8 mouse cellular contexts compared by ENCODE assay signal in genomic region chr11:116078221-116078620, GRCm38 (mm10). TPM values are rescaled to one million over a fixed set of nuclear protein-coding genes. Genes with fewer than 3 reads are reported as not detected.
DNase-seq lines count a peak whose midpoint lies in the region; ATAC-seq and TF ChIP-seq lines count a peak whose summit lies in the region.

No protein-coding gene starts in this region.

- ATAC-seq in hindbrain, embryonic 11.5 days (ENCODE audit: low FRiP score) = no peak
- ATAC-seq in liver, embryonic 13.5 days (ENCODE audit: low read depth) = peak; percentile 6
- peak; percentile 51 for ATAC-seq in monocyte, adult 5-6 weeks (replicated peaks; ENCODE audit: insufficient number of reproducible peaks, low FRiP score, low TSS enrichment, poor library complexity, severe bottlenecking)

- no peaks in the 10 kb centered on the region for H3K36me3 ChIP-seq in testis, adult 2 months (ENCODE audit: control insufficient read depth, insufficient read depth, low read length)
- peaks cover 46% of the 10 kb centered on the region for H3K36me3 ChIP-seq in embryonic facial prominence, embryonic 10.5 days (replicated peaks)
- 0 out of 2 replicates have a peak, but pooled peaks cover 8% of the 10 kb centered on the region for H3K36me3 ChIP-seq in hindbrain, embryonic 11.5 days (ENCODE audit: control insufficient read depth, insufficient read depth, low read length)
- H3K36me3 ChIP-seq in liver, embryonic 13.5 days = peaks cover 64% of the 10 kb centered on the region

- H3K27ac ChIP-seq in testis, adult 2 months (ENCODE audit: control insufficient read depth, insufficient read depth, low read depth, low read length) = 0 out of 2 replicates have a peak overlapping the region, but pooled peaks have one; percentile 27
- peak overlapping the region; percentile 76 for H3K27ac ChIP-seq in embryonic facial prominence, embryonic 10.5 days (replicated peaks)
- H3K27ac ChIP-seq in hindbrain, embryonic 11.5 days (ENCODE audit: low read depth, low read length) = peak overlapping the region; percentile 30; the same call in 1 of the 2 replicates
- H3K27ac ChIP-seq in liver, embryonic 13.5 days = peak overlapping the region; percentile 99

- no peak for TF ChIP-seq CTCF in testis, adult 2 months (IDR thresholded peaks at IDR 0.05; ENCODE audit: control insufficient read depth, insufficient read depth, insufficient replicate concordance, low read depth, low read length)

- no peaks in the 10 kb centered on the region for H3K9me3 ChIP-seq in embryonic facial prominence, embryonic 10.5 days
- no peaks in the 10 kb centered on the region for H3K9me3 ChIP-seq in hindbrain, embryonic 11.5 days (ENCODE audit: control insufficient read depth, low read length)
- H3K9me3 ChIP-seq in liver, embryonic 13.5 days (replicated peaks) = no peaks in the 10 kb centered on the region

- TF ChIP-seq POLR2A in testis, adult 2 months (IDR thresholded peaks at IDR 0.05; ENCODE audit: control insufficient read depth, low read depth, low read length) = no peak

- peak overlapping the region; percentile 51 for H3K4me2 ChIP-seq in hindbrain, embryonic 11.5 days (replicated peaks; ENCODE audit: low read depth, low read length)
- H3K4me2 ChIP-seq in liver, embryonic 13.5 days = peak overlapping the region; percentile 99

- peak overlapping the region; percentile 57 for H3K9ac ChIP-seq in hindbrain, embryonic 11.5 days (ENCODE audit: low read depth, low read length)
- peak overlapping the region; percentile 96 for H3K9ac ChIP-seq in liver, embryonic 13.5 days

- peaks cover 10% of the 10 kb centered on the region for H3K4me1 ChIP-seq in testis, adult 2 months (ENCODE audit: control insufficient read depth, insufficient read depth, low read length)
- H3K4me1 ChIP-seq in embryonic facial prominence, embryonic 10.5 days = peaks cover 68% of the 10 kb centered on the region
- peaks cover 12% of the 10 kb centered on the region for H3K4me1 ChIP-seq in hindbrain, embryonic 11.5 days (replicated peaks; ENCODE audit: control insufficient read depth, insufficient read depth, low read length)
- peaks cover 90% of the 10 kb centered on the region for H3K4me1 ChIP-seq in liver, embryonic 13.5 days (replicated peaks)

- H3K27me3 ChIP-seq in testis, adult 2 months (ENCODE audit: control insufficient read depth, insufficient read depth, low read length) = no peaks in the 10 kb centered on the region
- H3K27me3 ChIP-seq in embryonic facial prominence, embryonic 10.5 days (replicated peaks; ENCODE audit: low read depth, poor library complexity, severe bottlenecking) = no peaks in the 10 kb centered on the region
- no peaks in the 10 kb centered on the region for H3K27me3 ChIP-seq in hindbrain, embryonic 11.5 days (ENCODE audit: control insufficient read depth, insufficient read depth, low read length)
- H3K27me3 ChIP-seq in liver, embryonic 13.5 days = no peaks in the 10 kb centered on the region

- no peak for DNase-seq in testis, postnatal 14 days (ENCODE audit: low spot score)
- peak; percentile 70 for DNase-seq in embryonic facial prominence, embryonic 10.5 days (ENCODE audit: low spot score)
- DNase-seq in hindbrain, embryonic 11.5 days (ENCODE audit: low spot score) = peak; percentile 61
- DNase-seq in liver, embryonic 13.5 days = peak; percentile 63
- peak; percentile 91 for DNase-seq in thymus, postnatal 0 days (ENCODE audit: low spot score)
- no peak for DNase-seq in left cerebral cortex, postnatal 14 days (ENCODE audit: low spot score in 2 of 2)

- WGBS in embryonic facial prominence, embryonic 10.5 days = 8% methylated on average over 16 of the region's 16 CpGs
- WGBS in hindbrain, embryonic 11.5 days = 10% methylated on average over 16 of the region's 16 CpGs
- WGBS in liver, embryonic 13.5 days (ENCODE audit: insufficient replicate concordance) = 6% methylated on average over 16 of the region's 16 CpGs

- peak overlapping the region; percentile 28 for H3K4me3 ChIP-seq in testis, adult 2 months (ENCODE audit: control insufficient read depth, low read depth, low read length)
- H3K4me3 ChIP-seq in embryonic facial prominence, embryonic 10.5 days = peak overlapping the region; percentile 53
- peak overlapping the region; percentile 30 for H3K4me3 ChIP-seq in hindbrain, embryonic 11.5 days (ENCODE audit: low read depth, low read length)
- peak overlapping the region; percentile 75 for H3K4me3 ChIP-seq in liver, embryonic 13.5 days (replicated peaks)

- intact Hi-C loops in left cerebral cortex, postnatal 14 days (cut with DNase I) = no loop called here

RNA-seq across cellular contexts. Expression of gene Unc13d, which starts 0.5 kb away (rescaled TPM):
- 3.4 and 3.8 TPM in 2 replicates for polyA plus RNA-seq in testis, adult 2 months (2012; rRNA removed)
- 2.9 TPM in 2 replicates for polyA plus RNA-seq in embryonic facial prominence, embryonic 10.5 days (2016; fragmentation: Nextera tagmentation; extraction: Ambion mirVana)
- polyA plus RNA-seq in hindbrain, embryonic 11.5 days (2014; fragmentation: Nextera tagmentation; extraction: Ambion mirVana) = 1.1 and 1.3 TPM in 2 replicates
- 31.6 and 32.7 TPM in 2 replicates for polyA plus RNA-seq in liver, embryonic 13.5 days (2015; fragmentation: Nextera tagmentation; extraction: Ambion mirVana)
- total RNA-seq in monocyte, adult 5-6 weeks (2017) = 27.7 to 53.1 TPM (median 29.1 TPM) in 3 replicates
- polyA plus RNA-seq in thymus, postnatal 0 days (2015; fragmentation: Nextera tagmentation; extraction: Ambion mirVana) = 32.4 and 34.7 TPM in 2 replicates
- total RNA-seq in left cerebral cortex, postnatal 14 days (2021) = under 1 TPM; 0.46 to 0.55 TPM

RNA-seq across cellular contexts. Expression of gene Wbp2, which starts 8.6 kb away (rescaled TPM):
- 253 and 269 TPM in 2 replicates for polyA plus RNA-seq in testis, adult 2 months (2012; rRNA removed)
- 74.2 and 76.8 TPM in 2 replicates for polyA plus RNA-seq in embryonic facial prominence, embryonic 10.5 days (2016; fragmentation: Nextera tagmentation; extraction: Ambion mirVana)
- polyA plus RNA-seq in hindbrain, embryonic 11.5 days (2014; fragmentation: Nextera tagmentation; extraction: Ambion mirVana) = 85.4 and 88.6 TPM in 2 replicates
- polyA plus RNA-seq in liver, embryonic 13.5 days (2015; fragmentation: Nextera tagmentation; extraction: Ambion mirVana) = 58.9 and 81.2 TPM in 2 replicates
- total RNA-seq in monocyte, adult 5-6 weeks (2017) = 59.0 to 73.8 TPM (median 62.7 TPM) in 3 replicates
- 75.1 and 97.4 TPM in 2 replicates for polyA plus RNA-seq in thymus, postnatal 0 days (2015; fragmentation: Nextera tagmentation; extraction: Ambion mirVana)
- total RNA-seq in left cerebral cortex, postnatal 14 days (2021) = 100 to 1,000 TPM; 278 to 292 TPM

RNA-seq across cellular contexts. Expression of gene Unk, which starts 48.1 kb away (rescaled TPM):
- 21.3 and 21.5 TPM in 2 replicates for polyA plus RNA-seq in testis, adult 2 months (2012; rRNA removed)
- 49.4 and 50.9 TPM in 2 replicates for polyA plus RNA-seq in embryonic facial prominence, embryonic 10.5 days (2016; fragmentation: Nextera tagmentation; extraction: Ambion mirVana)
- polyA plus RNA-seq in hindbrain, embryonic 11.5 days (2014; fragmentation: Nextera tagmentation; extraction: Ambion mirVana) = 25.8 and 26.9 TPM in 2 replicates
- polyA plus RNA-seq in liver, embryonic 13.5 days (2015; fragmentation: Nextera tagmentation; extraction: Ambion mirVana) = 9.8 and 10.7 TPM in 2 replicates
- total RNA-seq in monocyte, adult 5-6 weeks (2017) = 8.3 to 18.3 TPM (median 11.6 TPM) in 3 replicates
- polyA plus RNA-seq in thymus, postnatal 0 days (2015; fragmentation: Nextera tagmentation; extraction: Ambion mirVana) = 20.5 and 22.9 TPM in 2 replicates
- 10 to 100 TPM; 23.8 to 25.5 TPM for total RNA-seq in left cerebral cortex, postnatal 14 days (2021)

RNA-seq across cellular contexts. Expression of gene Trim47, which starts 48.8 kb away (rescaled TPM):
- 6.6 and 8.3 TPM in 2 replicates for polyA plus RNA-seq in testis, adult 2 months (2012; rRNA removed)
- 4.5 and 4.7 TPM in 2 replicates for polyA plus RNA-seq in embryonic facial prominence, embryonic 10.5 days (2016; fragmentation: Nextera tagmentation; extraction: Ambion mirVana)
- 3.0 TPM in 2 replicates for polyA plus RNA-seq in hindbrain, embryonic 11.5 days (2014; fragmentation: Nextera tagmentation; extraction: Ambion mirVana)
- 3.7 and 4.0 TPM in 2 replicates for polyA plus RNA-seq in liver, embryonic 13.5 days (2015; fragmentation: Nextera tagmentation; extraction: Ambion mirVana)
- total RNA-seq in monocyte, adult 5-6 weeks (2017) = not detected in 3 replicates
- 10.8 and 10.9 TPM in 2 replicates for polyA plus RNA-seq in thymus, postnatal 0 days (2015; fragmentation: Nextera tagmentation; extraction: Ambion mirVana)
- 1 to 10 TPM; 8.7 to 9.0 TPM for total RNA-seq in left cerebral cortex, postnatal 14 days (2021)

RNA-seq across cellular contexts. Expression of gene H3f3b, which starts 50.5 kb away (rescaled TPM):
- 276 and 330 TPM in 2 replicates for polyA plus RNA-seq in testis, adult 2 months (2012; rRNA removed)
- 1,824 and 1,981 TPM in 2 replicates for polyA plus RNA-seq in embryonic facial prominence, embryonic 10.5 days (2016; fragmentation: Nextera tagmentation; extraction: Ambion mirVana)
- 2,172 and 2,203 TPM in 2 replicates for polyA plus RNA-seq in hindbrain, embryonic 11.5 days (2014; fragmentation: Nextera tagmentation; extraction: Ambion mirVana)
- polyA plus RNA-seq in liver, embryonic 13.5 days (2015; fragmentation: Nextera tagmentation; extraction: Ambion mirVana) = 785 and 880 TPM in 2 replicates
- 1,370 to 2,118 TPM (median 2,068 TPM) in 3 replicates for total RNA-seq in monocyte, adult 5-6 weeks (2017)
- polyA plus RNA-seq in thymus, postnatal 0 days (2015; fragmentation: Nextera tagmentation; extraction: Ambion mirVana) = 2,823 and 2,911 TPM in 2 replicates
- total RNA-seq in left cerebral cortex, postnatal 14 days (2021) = 100 to 1,000 TPM; 254 to 295 TPM

Comparison
In these comparisons a context has a peak if more than half of its experiments do, and no peak if none do; other contexts are left out.
1. H3K27ac ChIP-seq: peak in every context shown above with its lines; median percentile 99 in liver, embryonic 13.5 days; 76 in embryonic facial prominence, embryonic 10.5 days; 30 in hindbrain, embryonic 11.5 days; 27 in testis, adult 2 months.
2. DNase-seq: peak in embryonic facial prominence, embryonic 10.5 days (single experiment), hindbrain, embryonic 11.5 days (single experiment), liver, embryonic 13.5 days (single experiment) and thymus, postnatal 0 days (single experiment); none in testis, postnatal 14 days (single experiment) and left cerebral cortex, postnatal 14 days (0 of 2).
3. Peak in every context shown above with its lines, with median percentiles within 50 percentile points of each other: H3K4me3 ChIP-seq.